Mouse (Mus musculus): Measurements from ENCODE around the gene Zfp319. TPM values are rescaled to one million over a fixed set of nuclear protein-coding genes. Genes with fewer than 3 reads are reported as not detected.

Gene Zfp319
- total and polyA plus RNA-seq, 3 experiments = 0.83 to 3.3 (median 2.0) TPM

DNA sequence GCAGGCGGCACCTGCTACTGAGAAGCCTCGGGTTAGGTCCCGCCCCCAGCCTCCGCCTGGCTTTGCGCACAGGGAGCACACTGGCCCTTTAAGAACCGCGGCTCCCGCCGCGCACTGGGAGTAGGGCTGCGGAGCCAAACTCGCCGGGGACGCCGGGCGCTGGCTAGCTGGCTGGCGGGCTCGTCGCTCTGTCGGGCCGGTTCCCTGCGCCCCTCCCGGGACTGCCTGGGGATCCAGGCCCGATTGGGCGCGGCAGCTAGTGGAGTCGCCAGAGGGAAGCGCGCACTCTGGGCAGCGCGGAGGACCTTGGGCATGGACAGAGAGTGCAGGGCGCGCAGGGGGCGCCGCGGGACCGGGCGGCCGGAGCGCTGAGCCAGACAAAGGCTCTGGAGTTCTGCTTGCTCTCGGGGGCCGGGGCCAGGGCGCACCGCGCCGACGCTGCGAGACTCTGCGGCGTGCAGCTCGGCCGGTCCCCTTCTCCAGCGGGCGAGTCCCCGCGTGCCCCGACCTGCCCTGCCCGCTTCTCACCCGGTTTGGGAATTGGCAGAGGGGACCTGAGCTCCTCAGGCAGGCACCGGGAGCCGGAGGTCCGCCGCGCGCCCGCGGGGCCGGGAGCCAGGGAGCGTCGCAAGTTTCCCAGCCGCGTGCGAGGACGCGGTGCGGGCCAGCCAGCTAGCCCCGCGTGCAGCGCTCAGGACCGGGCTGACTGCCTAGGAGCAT is 20.6 kb upstream of the Zfp319 start, which contains the start of gene Mmp15:
TSS of gene Mmp15 (plus strand) at position 118 of the 720 bp plus-strand sequence.
- TF ChIP-seq SIN3A (IDR thresholded peaks at IDR 0.05; ENCODE audit: low read length) (no peak), SMC3 (IDR thresholded peaks at IDR 0.05; ENCODE audit: low read depth, low read length) (no peak), MAX (IDR thresholded peaks at IDR 0.05; ENCODE audit: low read length) (no peak), CHD2 (IDR thresholded peaks at IDR 0.05; ENCODE audit: low read length) (no peak), NRF1 (IDR thresholded peaks at IDR 0.05; ENCODE audit: low read depth, low read length) (no peak), USF1 (IDR thresholded peaks at IDR 0.05; ENCODE audit: low read depth, low read length) (no peak), ZMIZ1 (IDR thresholded peaks at IDR 0.05; ENCODE audit: low read depth, low read length) (no peak)
- DNase-seq (ENCODE audit: extremely low read depth) = no peak
- Histone ChIP-seq H3K4me3 (replicated peaks in 1 of 3; ENCODE audit: low read depth in 2 of 3, low read length in 2 of 3, poor library complexity in 1 of 3) (no peak within 1 kb of the TSS), H3K36me3 (replicated peaks in 1 of 2; ENCODE audit: control insufficient read depth in 1 of 2, insufficient read depth in 1 of 2, low read length in 1 of 2) (peaks cover 0 to 6% of the 10 kb centered on the region in 2 experiments), H3K4me2 (ENCODE audit: insufficient read depth, low read depth, poor library complexity, severe bottlenecking) (no peak within 1 kb of the TSS), H3K27me3 (replicated peaks) (no peaks in the 10 kb centered on the region), H3K9ac (ENCODE audit: insufficient read depth, low read depth) (no peak within 1 kb of the TSS), H3K27ac (ENCODE audit: insufficient read depth, low read depth) (no peak within 1 kb of the TSS), H3K79me2 (replicated peaks; ENCODE audit: control insufficient read depth, extremely low read depth, insufficient read depth, poor library complexity, severe bottlenecking) (no peaks in the 10 kb centered on the region), H3K9me3 (replicated peaks; ENCODE audit: low read length) (peaks cover 8% of the 10 kb centered on the region), H3K4me1 (ENCODE audit: control insufficient read depth in 1 of 2, insufficient read depth in 2 of 2) (peaks cover 0 to 11% of the 10 kb centered on the region in 2 experiments; a peak in 2 of 4 replicates)
- in situ Hi-C loops (cut with MboI; ENCODE audit: low pct_ligation_motif_present, low pct_unique_long_range_greater_than_20kb, low sequenced_read_pairs) (no loop called here), dilution Hi-C loops (cut with MboI; ENCODE audit: extremely low pct_ligation_motif_present, extremely low pct_unique_long_range_greater_than_20kb, low sequenced_read_pairs) (no loop called here)

DNA sequence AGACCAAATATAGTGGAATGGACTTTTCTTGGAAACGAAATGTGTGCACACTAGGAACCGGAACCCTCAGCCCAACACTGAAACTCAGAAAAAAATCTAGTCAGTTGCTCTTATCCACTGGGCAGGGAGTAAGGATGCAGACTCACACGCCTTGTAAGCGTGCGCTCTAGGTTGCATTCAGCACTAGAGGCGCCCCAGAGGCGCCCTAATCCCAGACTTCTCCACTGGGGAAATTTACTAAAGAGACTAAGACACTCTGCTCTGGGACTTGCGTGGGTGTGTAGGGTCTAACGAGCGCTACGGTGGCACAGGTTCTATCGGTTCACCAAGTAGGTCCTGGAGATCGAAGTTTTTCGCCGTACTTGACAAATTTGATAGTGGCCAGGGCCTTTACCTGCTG is 19.7 kb upstream of the Zfp319 start:
- no peaks in the 10 kb centered on the region for H3K79me2 ChIP-seq (replicated peaks; ENCODE audit: control insufficient read depth, extremely low read depth, insufficient read depth, poor library complexity, severe bottlenecking)

More for the DNA sequence above, 19.7 kb upstream of the Zfp319 start:
- Histone ChIP-seq H3K27me3 (replicated peaks) (no peaks in the 10 kb centered on the region), H3K4me1 (ENCODE audit: control insufficient read depth in 1 of 2, insufficient read depth in 2 of 2) (peaks cover 0 to 11% of the 10 kb centered on the region in 2 experiments; a peak in 2 of 4 replicates), H3K9ac (ENCODE audit: insufficient read depth, low read depth) (no peak overlapping the region), H3K4me3 (replicated peaks in 1 of 3; ENCODE audit: low read depth in 2 of 3, low read length in 2 of 3, poor library complexity in 1 of 3) (no peak overlapping the region), H3K36me3 (replicated peaks in 1 of 2; ENCODE audit: control insufficient read depth in 1 of 2, insufficient read depth in 1 of 2, low read length in 1 of 2) (peaks cover 1 to 13% of the 10 kb centered on the region in 2 experiments), H3K4me2 (ENCODE audit: insufficient read depth, low read depth, poor library complexity, severe bottlenecking) (no peak overlapping the region), H3K27ac (ENCODE audit: insufficient read depth, low read depth) (no peak overlapping the region), H3K9me3 (replicated peaks; ENCODE audit: low read length) (peaks cover 8% of the 10 kb centered on the region)
- TF ChIP-seq MAFK (IDR thresholded peaks at IDR 0.05; ENCODE audit: insufficient replicate concordance, low read length) (no peak), CTCF (conservative IDR thresholded peaks at IDR 0.05 in 1 of 2, IDR thresholded peaks at IDR 0.05 in 1 of 2; ENCODE audit: low read depth in 2 of 2, low read length in 2 of 2) (no peak), MXI1 (IDR thresholded peaks at IDR 0.05; ENCODE audit: low read depth, low read length) (no peak), RAD21 (IDR thresholded peaks at IDR 0.05; ENCODE audit: low read depth, low read length) (no peak), ZMIZ1 (IDR thresholded peaks at IDR 0.05; ENCODE audit: low read depth, low read length) (no peak), MEF2A (IDR thresholded peaks at IDR 0.05; ENCODE audit: borderline replicate concordance, low read depth, low read length) (no peak), NELFE (IDR thresholded peaks at IDR 0.05; ENCODE audit: low read depth, low read length) (no peak), GABPA (IDR thresholded peaks at IDR 0.05; ENCODE audit: insufficient replicate concordance, low read depth, low read length) (no peak), HCFC1 (IDR thresholded peaks at IDR 0.05; ENCODE audit: low read depth, low read length) (no peak), MAX (IDR thresholded peaks at IDR 0.05; ENCODE audit: low read length) (no peak), SMC3 (IDR thresholded peaks at IDR 0.05; ENCODE audit: low read depth, low read length) (no peak), ZC3H11A (IDR thresholded peaks at IDR 0.05; ENCODE audit: low read depth, low read length) (no peak), MYC (IDR thresholded peaks at IDR 0.05; ENCODE audit: low read depth, low read length) (no peak)
- dilution Hi-C loops (cut with MboI; ENCODE audit: extremely low pct_ligation_motif_present, extremely low pct_unique_long_range_greater_than_20kb, low sequenced_read_pairs) (no loop called here), in situ Hi-C loops (cut with MboI; ENCODE audit: low pct_ligation_motif_present, low pct_unique_long_range_greater_than_20kb, low sequenced_read_pairs) (no loop called here)
- no peak for DNase-seq (ENCODE audit: extremely low read depth)
